Mouse (Mus musculus) thymus, postnatal 4 days (tissue): ENCODE measurements at regions not wholly inside any gene's neighbourhood (a gene's known extent, or its start where the extent isn't known, plus 50 kb on each side); places are given as distances from the start of the nearest gene placed in this dataset.

ENCODE experiments used
- DNase-seq: peaks from one replicate; pipeline ENCODE4 v3.0.0; 2021

DNA sequence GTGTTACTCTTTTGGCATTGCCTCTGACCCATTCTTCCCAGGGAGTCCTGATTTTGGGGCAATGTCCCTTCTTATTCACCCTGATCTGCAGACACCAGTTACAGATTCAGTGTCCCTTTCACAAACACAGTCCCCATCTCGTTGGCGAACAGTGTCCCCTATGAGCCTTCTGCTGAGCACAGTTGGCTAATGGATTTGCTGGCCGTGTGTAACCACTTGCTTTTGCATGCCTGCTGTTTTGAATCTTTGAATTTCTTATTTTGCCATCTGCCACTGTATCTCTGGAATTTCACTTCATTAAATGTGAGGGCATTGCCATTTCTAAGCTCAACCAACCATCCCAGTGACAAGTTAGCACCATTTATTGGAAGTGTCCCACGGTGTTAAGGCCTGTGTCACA, 368.5 kb upstream of the Id4 start:
- DNase-seq, result no peak

DNA sequence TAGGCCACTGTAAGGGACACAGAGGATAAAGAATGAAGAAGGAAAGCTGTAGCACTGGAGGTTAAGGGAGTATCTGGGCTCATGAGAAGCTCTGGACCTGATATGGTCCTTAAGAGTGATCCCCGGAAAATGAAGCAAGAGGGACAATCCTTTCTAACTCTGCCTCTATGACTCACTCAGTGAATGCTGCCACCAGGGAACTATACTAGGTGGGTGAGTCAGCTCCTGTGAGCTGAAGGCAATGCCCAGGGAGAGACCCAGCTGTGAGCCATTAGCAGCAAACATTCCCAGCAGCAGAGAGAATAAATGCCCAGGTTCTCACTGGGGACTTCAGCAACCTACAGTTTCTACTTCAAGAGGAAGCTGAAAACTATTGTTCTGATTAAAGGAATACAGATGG, 366.7 kb upstream of the Id4 start:
- no peak for DNase-seq

DNA sequence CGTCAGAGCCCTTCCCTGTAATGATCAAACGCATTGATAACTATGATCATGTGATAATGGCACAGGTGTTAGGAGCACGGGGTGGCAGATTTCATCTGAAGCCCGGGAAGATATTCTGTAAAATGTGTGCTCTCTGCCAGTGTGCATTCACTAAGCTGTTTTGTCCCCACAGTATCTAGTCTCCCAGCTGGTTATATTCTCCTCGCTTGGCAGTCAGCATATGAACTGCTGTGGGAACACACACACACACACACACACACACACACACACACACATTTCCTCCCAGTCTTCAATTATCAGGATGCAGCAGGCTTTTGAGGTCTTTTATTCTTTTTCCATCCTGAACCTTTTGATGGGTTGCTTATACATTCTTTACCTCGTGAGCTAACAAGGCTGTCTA, 365.8 kb upstream of the Id4 start:
- no peak for DNase-seq

DNA sequence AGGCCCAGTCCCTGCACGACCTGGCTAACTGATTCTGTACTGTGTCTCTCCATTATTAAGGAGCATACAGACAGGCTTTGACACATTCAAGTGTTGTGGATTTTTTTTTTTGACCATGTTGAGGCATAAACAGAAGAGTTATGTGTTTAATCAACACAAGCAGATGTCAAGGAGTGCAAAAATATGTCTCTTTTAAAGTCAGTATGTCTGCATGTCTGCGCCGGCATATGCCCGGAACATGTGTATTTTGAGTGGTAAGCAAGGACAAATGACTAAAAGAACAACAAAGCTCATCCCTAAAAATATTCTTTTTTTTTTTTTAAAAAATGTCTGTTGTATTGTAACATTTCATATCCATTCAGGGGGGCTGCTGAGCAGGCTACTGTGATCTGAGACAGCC, 364.4 kb upstream of the Id4 start:
- DNase-seq, result no peak

GRCm38 (mm10) chr13:47909851-47910530, 351.0 kb upstream of the Id4 start:
- no peak for DNase-seq

GRCm38 (mm10) chr13:47910531-47910910, 350.5 kb upstream of the Id4 start:
- DNase-seq, result no peak

- DNase-seq, result no peak
These were observed 344.6 kb upstream of the Id4 start for GRCm38 (mm10) chr13:47916456-47916855.

- DNase-seq, result no peak
These were observed 343.7 kb upstream of the Id4 start for GRCm38 (mm10) chr13:47917370-47917769.

- DNase-seq, result no peak
These were observed 340.0 kb upstream of the Id4 start for GRCm38 (mm10) chr13:47921044-47921443.

DNA sequence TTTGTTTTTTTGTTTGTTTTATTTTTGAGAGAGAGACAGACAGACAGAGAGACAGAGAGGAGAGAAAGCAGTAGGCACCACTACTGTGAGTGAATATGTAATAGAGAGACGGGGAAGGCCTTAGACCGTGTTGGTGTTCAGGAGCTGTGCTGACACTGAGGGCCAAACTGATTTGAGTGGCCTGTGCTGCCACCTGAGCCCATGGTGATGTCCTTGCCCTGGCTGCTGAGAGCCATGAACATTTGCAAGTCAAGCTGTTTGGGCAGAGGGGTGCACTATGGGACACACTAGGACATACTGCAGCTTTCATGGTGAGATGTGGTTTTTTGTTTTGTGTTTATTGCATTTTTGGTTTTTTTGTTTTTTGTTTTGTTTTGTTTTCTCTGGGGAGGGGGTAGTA, 320.3 kb upstream of the Id4 start:
- no peak for DNase-seq

- DNase-seq, result no peak
These were observed 318.6 kb upstream of the Id4 start for GRCm38 (mm10) chr13:47942368-47942787.

DNA sequence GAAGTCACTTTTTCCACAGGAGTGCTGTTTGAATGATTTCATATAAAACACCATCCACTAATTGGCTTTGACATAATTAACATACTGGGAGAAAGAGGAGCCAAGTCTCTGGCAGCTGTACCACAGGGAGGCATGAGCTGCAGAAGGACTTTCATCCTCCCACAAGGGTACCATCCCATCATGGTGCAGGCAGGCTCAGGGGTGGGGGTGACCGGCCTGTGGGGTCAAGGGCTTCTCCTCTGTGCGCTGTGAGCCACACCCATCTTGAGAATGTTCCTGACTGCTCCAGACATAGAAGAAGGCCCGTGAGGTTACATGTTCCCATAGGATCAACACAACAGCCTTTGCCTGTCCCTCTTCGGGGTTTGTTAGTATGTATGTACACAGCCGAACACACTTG, 317.4 kb upstream of the Id4 start:
- no peak for DNase-seq

GRCm38 (mm10) chr13:47948098-47948865, 312.7 kb upstream of the Id4 start:
- no peak for DNase-seq

- DNase-seq, result no peak
These were observed 310.6 kb upstream of the Id4 start for GRCm38 (mm10) chr13:47950456-47950855.

DNA sequence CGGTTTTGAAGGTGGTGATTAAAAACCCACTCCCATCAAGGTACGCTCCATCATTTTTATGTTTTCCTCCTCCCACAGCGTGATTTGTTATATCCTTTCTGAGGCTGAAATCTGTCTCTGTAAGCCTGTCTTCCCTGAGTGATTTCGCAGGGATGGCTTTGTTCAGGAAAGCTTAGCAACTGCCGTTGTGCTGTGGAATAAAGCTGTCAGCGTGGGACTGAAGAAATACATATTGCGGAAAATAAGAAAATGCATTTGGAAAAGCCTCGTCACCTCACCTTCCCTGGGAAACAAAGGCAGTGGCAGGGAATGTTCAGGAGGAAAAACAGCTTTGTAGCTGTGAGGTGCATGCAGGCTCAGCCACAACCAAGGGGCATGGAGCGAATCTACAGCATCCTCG, 310.0 kb upstream of the Id4 start:
- no peak for DNase-seq

DNA sequence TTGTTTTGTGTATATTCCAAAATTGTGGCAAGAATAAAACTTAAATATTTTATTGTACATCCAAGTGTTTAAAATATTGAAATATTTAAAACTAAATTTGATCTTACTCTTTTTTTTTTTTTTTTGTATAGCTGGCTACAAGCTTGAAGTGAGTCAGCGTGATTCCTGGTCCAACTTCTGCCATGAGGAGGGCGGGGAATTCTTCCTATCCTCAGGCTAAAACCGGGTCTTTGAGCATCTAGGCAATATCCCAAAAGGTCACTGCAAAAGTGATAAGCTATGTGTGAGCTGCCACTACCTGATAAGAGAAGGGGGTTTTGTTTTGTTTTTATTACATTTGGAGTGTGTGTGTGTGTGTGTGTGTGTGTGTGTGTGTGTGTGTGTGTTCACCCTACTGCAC, 308.1 kb upstream of the Id4 start:
- DNase-seq, result no peak

GRCm38 (mm10) chr13:47953776-47954175, 307.3 kb upstream of the Id4 start:
- no peak for DNase-seq

DNA sequence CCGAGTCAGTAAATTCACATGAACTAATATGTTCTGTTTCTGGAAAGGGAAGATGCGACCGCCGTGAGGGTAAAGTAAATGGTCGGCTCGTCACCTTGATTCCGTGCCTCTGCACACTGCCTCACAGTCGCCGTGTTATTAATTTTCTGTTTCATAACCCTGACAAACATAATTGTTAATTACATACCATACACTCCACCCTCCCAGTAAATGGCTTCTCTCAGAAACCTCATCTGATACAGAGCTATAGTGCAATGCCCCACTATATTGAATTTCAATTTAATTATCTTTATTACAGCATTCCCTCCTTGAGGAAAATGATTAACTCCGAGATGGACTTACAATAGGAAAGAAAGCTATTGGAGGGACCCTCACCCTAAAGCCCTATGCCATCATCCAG, 305.5 kb upstream of the Id4 start:
- no peak for DNase-seq

DNA sequence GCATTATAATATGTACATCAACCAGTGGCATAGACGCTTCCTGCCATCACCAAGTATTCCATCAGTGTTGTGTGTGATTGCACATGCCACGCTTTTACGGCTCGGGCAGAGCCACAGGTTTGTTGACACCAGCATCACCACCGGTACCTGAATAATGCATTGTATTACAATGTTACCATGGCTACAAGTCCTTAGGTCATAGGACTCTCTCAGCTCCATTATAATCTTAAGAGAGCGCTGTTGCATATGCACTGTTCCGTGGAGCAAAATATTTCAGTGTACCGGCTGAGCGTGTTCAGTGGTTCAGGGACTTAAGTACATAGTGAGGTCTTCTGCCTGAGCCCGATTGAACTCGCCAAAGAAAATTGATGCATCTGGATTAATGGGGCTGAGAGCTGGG, 303.4 kb upstream of the Id4 start:
- DNase-seq, result no peak

GRCm38 (mm10) chr13:47974216-47974615, 286.8 kb upstream of the Id4 start:
- DNase-seq, result no peak

DNA sequence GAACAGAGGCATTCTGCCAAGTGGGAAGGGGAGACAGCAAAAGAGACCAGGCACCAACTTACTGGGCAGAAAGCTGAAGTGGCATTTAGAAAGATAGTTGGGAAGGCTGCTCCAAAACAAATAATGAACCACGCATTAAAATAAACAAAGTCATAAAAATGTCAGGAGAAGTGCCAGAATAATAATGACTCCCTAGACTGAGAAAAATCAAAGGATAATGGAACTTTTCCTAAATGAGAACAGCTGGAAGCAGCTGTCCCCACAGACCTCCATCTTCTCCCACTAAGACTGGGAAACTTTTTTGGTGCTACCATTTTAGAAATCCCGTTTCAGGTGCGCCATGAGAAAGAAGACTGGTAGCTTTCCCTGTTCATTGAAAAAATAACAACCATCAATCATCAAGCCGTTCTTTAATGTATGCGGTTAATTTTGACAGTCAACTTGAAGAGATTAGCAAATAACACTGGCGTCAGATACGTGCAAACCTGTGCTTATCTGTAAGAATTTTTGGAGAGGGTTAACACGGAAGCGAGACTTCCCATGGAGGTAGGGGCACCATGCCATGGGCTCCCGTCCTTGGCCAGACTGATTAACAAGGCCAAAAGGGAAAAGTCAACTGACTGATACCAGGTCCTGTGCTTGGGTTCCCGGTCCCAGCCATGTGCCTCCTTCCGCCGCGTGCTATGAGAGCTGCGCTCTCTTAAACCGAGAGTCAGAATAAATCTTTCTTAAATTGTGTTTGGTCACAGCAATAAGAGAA, 286.1 kb upstream of the Id4 start:
- no peak for DNase-seq

DNA sequence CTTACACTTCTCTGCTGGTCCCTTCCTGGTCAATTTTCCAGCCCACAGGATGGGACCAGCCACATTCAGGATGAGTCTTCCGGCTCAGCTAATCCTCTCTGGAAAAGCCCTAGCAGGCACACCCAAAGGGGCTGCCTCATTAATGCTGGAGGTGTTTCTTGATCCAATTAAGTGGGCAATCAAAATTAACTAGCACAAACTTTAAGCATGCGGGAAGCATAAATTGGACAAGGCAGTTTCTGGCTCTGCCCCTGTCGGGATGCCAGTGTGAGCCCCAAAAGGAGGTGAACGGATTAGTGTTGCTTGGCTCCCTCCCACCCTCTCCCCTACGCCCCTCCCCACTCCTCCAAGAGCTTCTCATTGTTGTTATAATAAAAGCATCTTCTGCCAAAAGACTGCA, 262.5 kb upstream of the Id4 start:
- DNase-seq, result no peak

DNA sequence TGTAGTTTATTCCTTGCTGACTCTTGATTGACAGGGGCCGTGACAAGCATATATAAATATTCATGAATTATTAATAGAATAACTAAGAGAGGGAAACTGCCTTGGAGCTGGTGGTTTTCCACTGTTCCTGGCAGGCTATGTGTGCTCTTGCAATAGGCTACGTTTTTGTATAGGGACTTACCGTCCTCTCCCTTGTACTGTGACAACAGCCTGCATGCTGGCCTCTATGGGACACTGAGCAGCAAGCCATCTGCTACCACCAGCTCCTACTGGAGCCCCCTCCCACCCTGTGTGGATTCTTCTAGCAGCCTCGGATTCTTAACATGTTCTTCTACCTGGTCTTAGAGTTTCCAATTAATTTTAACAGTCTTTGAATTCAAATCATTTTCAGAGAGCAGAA, 261.6 kb upstream of the Id4 start:
- DNase-seq, result no peak

GRCm38 (mm10) chr13:48003126-48003525, 257.9 kb upstream of the Id4 start:
- no peak for DNase-seq
